8 mouse cellular contexts compared by ENCODE assay signal in the genomic region with DNA sequence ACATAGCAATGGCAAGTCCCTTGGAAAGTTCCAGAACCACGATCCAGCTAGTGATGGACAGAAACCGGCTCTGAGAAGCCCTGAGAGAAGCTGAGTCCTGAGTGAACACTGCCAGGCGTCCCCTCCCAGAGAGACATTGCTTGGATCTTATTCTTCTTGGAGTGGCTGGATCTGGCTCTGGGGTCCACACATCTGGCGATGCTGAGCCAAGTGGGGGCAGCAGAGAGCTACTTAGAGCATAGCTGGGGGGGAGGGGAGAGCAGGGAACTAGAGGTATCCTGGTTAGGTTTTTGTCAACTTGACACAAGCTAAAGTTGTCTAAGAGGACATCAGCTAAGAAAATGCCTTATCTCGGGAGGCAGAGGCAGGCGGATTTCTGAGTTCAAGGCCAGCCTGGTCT.
A peak's percentile ranks its signal among the peaks of the same experiment; 100 is the strongest.
DNase-seq lines count a peak whose midpoint lies in the region; ATAC-seq and TF ChIP-seq lines count a peak whose summit lies in the region.

No protein-coding gene starts in this region.

- no peak for TF ChIP-seq EP300 in heart, postnatal 0 days (IDR thresholded peaks at IDR 0.05; ENCODE audit: low read depth)

- no peak overlapping the region for H3K27ac ChIP-seq in heart, postnatal 0 days (ENCODE audit: low read depth)
- H3K27ac ChIP-seq in heart, embryonic 11.5 days (ENCODE audit: low read depth, low read length): no peak overlapping the region
- no peak overlapping the region for H3K27ac ChIP-seq in lung, embryonic 14.5 days (ENCODE audit: low read depth)

- no peaks in the 10 kb centered on the region for H3K9me3 ChIP-seq in heart, postnatal 0 days (replicated peaks; ENCODE audit: control insufficient read depth, low read length)
- no peaks in the 10 kb centered on the region for H3K9me3 ChIP-seq in heart, embryonic 11.5 days (replicated peaks; ENCODE audit: control insufficient read depth, low read length)
- no peaks in the 10 kb centered on the region for H3K9me3 ChIP-seq in lung, embryonic 14.5 days (ENCODE audit: low read depth, low read length)

- peak; percentile 38 for TF ChIP-seq CTCF in heart, postnatal 0 days (IDR thresholded peaks at IDR 0.05; ENCODE audit: low read depth)
- TF ChIP-seq CTCF in lung, embryonic 14.5 days (IDR thresholded peaks at IDR 0.05; ENCODE audit: low read depth): peak; percentile 41

- peaks cover 67% of the 10 kb centered on the region for H3K27me3 ChIP-seq in heart, postnatal 0 days (ENCODE audit: control insufficient read depth, insufficient read depth, low read length)
- H3K27me3 ChIP-seq in heart, embryonic 11.5 days (ENCODE audit: control insufficient read depth, insufficient read depth, low read length): peaks cover 44% of the 10 kb centered on the region
- H3K27me3 ChIP-seq in lung, embryonic 14.5 days (ENCODE audit: insufficient read depth, low read length): peaks cover 19% of the 10 kb centered on the region; the same call in 1 of the 2 replicates

- H3K9ac ChIP-seq in heart, postnatal 0 days (replicated peaks; ENCODE audit: low read depth, low read length): no peak overlapping the region
- H3K9ac ChIP-seq in heart, embryonic 11.5 days (ENCODE audit: low read depth, low read length): no peak overlapping the region
- H3K9ac ChIP-seq in lung, embryonic 14.5 days: no peak overlapping the region

- no peaks in the 10 kb centered on the region for H3K36me3 ChIP-seq in heart, postnatal 0 days (replicated peaks; ENCODE audit: control insufficient read depth, insufficient read depth, low read length)
- H3K36me3 ChIP-seq in heart, embryonic 11.5 days (ENCODE audit: control insufficient read depth, insufficient read depth, low read length): no peaks in the 10 kb centered on the region
- no peaks in the 10 kb centered on the region for H3K36me3 ChIP-seq in lung, embryonic 14.5 days (ENCODE audit: insufficient read depth)

- whole genome bisulfite sequencing in heart, postnatal 0 days: 32% methylated on average over 6 of the region's 6 CpGs
- WGBS in heart, embryonic 11.5 days (ENCODE audit: insufficient replicate concordance): 35% methylated on average over 6 of the region's 6 CpGs
- 34% methylated on average over 6 of the region's 6 CpGs for WGBS in lung, embryonic 14.5 days

- no peak for ATAC-seq in heart, postnatal 0 days (ENCODE audit: insufficient read depth, low read depth)
- ATAC-seq in heart, embryonic 11.5 days (replicated peaks; ENCODE audit: insufficient number of reproducible peaks, low FRiP score, low TSS enrichment): no peak
- no peak for ATAC-seq in lung, embryonic 14.5 days (ENCODE audit: insufficient read depth)
- ATAC-seq in monocyte, adult 5-6 weeks (replicated peaks; ENCODE audit: insufficient number of reproducible peaks, low FRiP score, low TSS enrichment, poor library complexity, severe bottlenecking): no peak

- H3K4me3 ChIP-seq in heart, postnatal 0 days (ENCODE audit: low read depth, low read length): no peak overlapping the region
- H3K4me3 ChIP-seq in heart, embryonic 11.5 days (ENCODE audit: low read depth, low read length): no peak overlapping the region
- no peak overlapping the region for H3K4me3 ChIP-seq in lung, embryonic 14.5 days (ENCODE audit: low read depth, low read length)

- no peak overlapping the region for H3K4me2 ChIP-seq in heart, postnatal 0 days (ENCODE audit: low read depth, low read length)
- no peak overlapping the region for H3K4me2 ChIP-seq in heart, embryonic 11.5 days
- H3K4me2 ChIP-seq in lung, embryonic 14.5 days: no peak overlapping the region

- DNase-seq in heart, postnatal 0 days (ENCODE audit: low spot score): no peak
- peak; percentile 31 for DNase-seq in lung, embryonic 14.5 days
- no peak for DNase-seq in lung, postnatal 36 days
- peak; percentile 62 for DNase-seq in ES-CJ7 (ENCODE audit: low read depth, low spot score)
- DNase-seq in embryo, embryonic 11 days: peak; percentile 70
- DNase-seq in adipocyte (ENCODE audit: low spot score): no peak

- peaks cover 11% of the 10 kb centered on the region; the same call in 1 of the 2 replicates for H3K4me1 ChIP-seq in heart, postnatal 0 days (ENCODE audit: control insufficient read depth, insufficient read depth)
- no peaks in the 10 kb centered on the region for H3K4me1 ChIP-seq in heart, embryonic 11.5 days (ENCODE audit: control insufficient read depth, insufficient read depth, low read length)
- no peaks in the 10 kb centered on the region; the same call in 1 of the 2 replicates for H3K4me1 ChIP-seq in lung, embryonic 14.5 days (ENCODE audit: insufficient read depth)

Comparison
In these comparisons a context has a peak if more than half of its experiments do, and no peak if none do; other contexts are left out.
1. DNase-seq: peak in lung, embryonic 14.5 days (single experiment), ES-CJ7 (single experiment) and embryo, embryonic 11 days (single experiment); none in heart, postnatal 0 days (single experiment), lung, postnatal 36 days (single experiment) and adipocyte (single experiment).